Mouse (Mus musculus) embryonic fibroblast, embryonic 13.5 days (primary cell): ENCODE results near the gene Csnk1g1.

ENCODE experiments used
- CTCF ChIP-seq: IDR thresholded peaks from 2 replicates; pipeline ENCODE4 v1.5.1; 2011; ENCODE audit warnings: mild to moderate bottlenecking, control low read depth, low read length, moderate library complexity, borderline replicate concordance; ENCODE audit not compliant: insufficient read depth
- POLR2A ChIP-seq: IDR thresholded peaks from 2 replicates; pipeline ENCODE4 v1.6.1; 2011; ENCODE audit warnings: low read depth, mild to moderate bottlenecking, control low read depth, low read length, moderate library complexity

DNA sequence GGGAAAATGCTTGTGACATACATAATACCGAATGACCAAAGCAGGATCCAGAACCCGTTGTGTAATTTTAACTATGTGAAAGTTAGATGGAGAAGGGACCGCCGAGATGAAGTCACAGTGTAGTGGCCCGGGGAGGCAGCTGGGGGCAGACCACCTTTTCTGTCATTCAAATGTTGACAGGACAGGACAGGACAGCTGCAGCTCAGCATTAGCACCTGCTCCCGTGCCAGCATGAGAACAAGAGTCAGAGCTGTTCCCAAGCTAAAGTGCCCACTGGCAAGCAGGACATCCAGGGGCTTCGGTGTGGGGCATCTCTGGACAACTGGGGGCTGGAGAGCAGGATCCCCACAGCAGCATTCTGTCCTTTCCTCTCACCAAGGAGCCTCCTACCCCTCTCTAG lies 178.3 kb downstream of the Csnk1g1 start:
- TF ChIP-seq CTCF (no peak), POLR2A (no peak)
